Mouse (Mus musculus): Measurements from ENCODE around the gene Ypel3. TPM values are rescaled to one million over a fixed set of nuclear protein-coding genes. Genes with fewer than 3 reads are reported as not detected.
A peak's percentile ranks its signal among the peaks of the same experiment; 100 is the strongest.

Ypel3 gene
- total RNA-seq, 1 experiment from 2014 or later: 181 TPM

- DNase-seq: no peak
These were observed 16.9 kb downstream of the Ypel3 start for GRCm38 (mm10) chr7:126793456-126794270.

GRCm38 (mm10) chr7:126794271-126794605 is 17.5 kb downstream of the Ypel3 start:
- DNase-seq: no peak

- no peak for DNase-seq
These were observed 18.9 kb downstream of the Ypel3 start for GRCm38 (mm10) chr7:126795387-126796317.

- DNase-seq: no peak
These were observed 19.7 kb downstream of the Ypel3 start for GRCm38 (mm10) chr7:126796350-126796932.

- peak; percentile 50 for DNase-seq
These were observed 20.8 kb downstream of the Ypel3 start, which contains the start of gene Fam57b for GRCm38 (mm10) chr7:126797411-126798126. Fam57b (plus strand) TSS chr7:126797668.

GRCm38 (mm10) chr7:126798127-126799049 is 21.6 kb downstream of the Ypel3 start:
- peak; percentile 58 for DNase-seq

- DNase-seq: peak; percentile 96
These were observed 22.3 kb downstream of the Ypel3 start for GRCm38 (mm10) chr7:126799050-126799467.

- peak; percentile 52 for DNase-seq
These were observed 22.9 kb downstream of the Ypel3 start for GRCm38 (mm10) chr7:126799468-126800268.

- DNase-seq: no peak
These were observed 23.7 kb downstream of the Ypel3 start for GRCm38 (mm10) chr7:126800269-126801056.

- no peak for DNase-seq
These were observed 24.3 kb downstream of the Ypel3 start for GRCm38 (mm10) chr7:126801057-126801422.

GRCm38 (mm10) chr7:126802134-126802889 is 25.6 kb downstream of the Ypel3 start:
- peak; percentile 45 for DNase-seq

GRCm38 (mm10) chr7:126803181-126803580 is 26.4 kb downstream of the Ypel3 start:
- no peak for DNase-seq

- DNase-seq: no peak
These were observed 27.0 kb downstream of the Ypel3 start for GRCm38 (mm10) chr7:126803751-126804150.

GRCm38 (mm10) chr7:126806956-126807355 is 30.2 kb downstream of the Ypel3 start:
- DNase-seq: no peak

GRCm38 (mm10) chr7:126807405-126807804 is 30.6 kb downstream of the Ypel3 start:
- DNase-seq: peak; percentile 41

GRCm38 (mm10) chr7:126808703-126809455 is 32.1 kb downstream of the Ypel3 start:
- DNase-seq: peak; percentile 86

- no peak for DNase-seq
These were observed 33.1 kb downstream of the Ypel3 start for GRCm38 (mm10) chr7:126809723-126810369.
